Mouse (Mus musculus) adrenal gland, adult (tissue): ENCODE results near the gene Astn1.

Experiments
- DNase-seq, 2 experiments: peaks; one replicate each; pipeline ENCODE4 v3.0.0; 2022 to 2023; ENCODE audit warnings: low spot score in 1 of 2; ENCODE audit not compliant: inconsistent age in 2 of 2

The Astn1 gene

DNA sequence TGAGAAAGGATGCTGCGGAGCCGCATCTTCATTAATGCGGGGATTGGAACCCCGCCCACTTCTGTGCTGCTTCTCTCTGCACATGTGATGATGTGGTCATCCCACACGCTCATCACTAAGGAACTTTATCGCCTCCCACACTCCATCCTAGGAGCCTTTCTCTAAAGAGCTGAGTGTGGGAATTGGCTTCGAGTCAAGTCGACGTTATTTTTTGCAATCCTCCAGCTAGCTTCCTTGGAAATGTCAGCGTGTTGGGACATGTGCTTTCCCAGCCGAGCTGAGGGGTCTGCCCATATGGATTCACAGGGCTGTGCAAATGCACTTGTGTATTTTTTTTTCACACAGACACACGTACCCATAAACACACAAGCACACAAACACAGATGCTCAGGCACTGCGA is 151.5 kb downstream of the Astn1 start:
- DNase-seq: no peak

DNA sequence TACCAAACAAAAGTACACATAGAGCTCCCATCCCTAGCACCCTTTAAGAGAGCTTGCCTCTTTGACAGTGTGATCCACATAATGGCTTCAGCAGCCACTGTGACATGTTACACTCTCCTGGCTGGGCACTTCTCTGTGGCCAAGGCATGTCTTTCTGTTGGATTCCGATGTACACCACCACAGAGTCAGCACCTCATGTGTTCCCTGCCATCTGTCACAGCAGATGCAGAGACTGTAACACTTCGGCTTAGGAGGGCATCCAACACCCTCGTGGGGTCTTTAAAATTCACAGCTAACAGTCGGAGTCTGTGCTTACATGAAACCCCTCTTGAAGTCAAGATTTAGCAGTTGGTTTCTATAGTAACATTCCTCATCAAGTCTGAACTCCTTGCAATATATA is 154.5 kb downstream of the Astn1 start:
- no peak for DNase-seq

DNA sequence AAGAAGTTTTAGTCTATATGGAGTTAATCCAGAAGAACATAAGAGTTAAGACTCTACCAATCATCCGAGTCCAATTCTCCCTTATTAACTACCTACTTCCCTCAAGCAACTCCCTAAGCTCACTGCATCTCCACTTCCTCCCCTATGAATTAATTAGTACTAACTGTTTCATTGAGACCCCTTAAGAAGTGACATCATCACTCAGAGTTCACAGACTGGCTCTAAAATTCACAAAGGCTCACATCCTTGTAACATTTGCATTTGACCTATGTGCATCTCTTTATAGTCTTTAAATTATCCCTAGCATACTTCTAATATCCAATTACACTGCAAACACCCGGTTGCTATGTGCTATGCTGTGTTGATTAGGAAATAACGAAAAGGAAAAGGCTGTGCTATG is 174.1 kb downstream of the Astn1 start:
- no peak for DNase-seq

DNA sequence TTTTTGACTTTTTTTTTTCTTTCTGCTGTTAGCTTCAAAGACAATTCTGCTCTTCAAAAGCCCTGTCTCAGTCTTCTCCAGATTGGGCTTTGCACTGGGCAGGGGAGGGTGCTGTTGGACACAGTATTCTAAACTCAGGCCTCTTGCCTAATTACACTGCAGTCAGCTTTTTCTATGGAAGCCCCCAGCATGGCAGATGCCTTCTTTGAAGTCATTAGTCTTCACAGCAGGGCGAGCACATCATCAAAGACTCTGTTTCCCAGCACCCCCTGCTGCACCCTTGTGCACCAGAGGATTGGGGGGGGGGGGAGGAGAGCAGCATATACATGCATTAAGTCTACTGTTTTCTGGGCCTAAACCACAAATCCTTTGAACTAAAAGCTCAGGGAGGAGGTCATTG is 174.8 kb downstream of the Astn1 start:
- DNase-seq: no peak

DNA sequence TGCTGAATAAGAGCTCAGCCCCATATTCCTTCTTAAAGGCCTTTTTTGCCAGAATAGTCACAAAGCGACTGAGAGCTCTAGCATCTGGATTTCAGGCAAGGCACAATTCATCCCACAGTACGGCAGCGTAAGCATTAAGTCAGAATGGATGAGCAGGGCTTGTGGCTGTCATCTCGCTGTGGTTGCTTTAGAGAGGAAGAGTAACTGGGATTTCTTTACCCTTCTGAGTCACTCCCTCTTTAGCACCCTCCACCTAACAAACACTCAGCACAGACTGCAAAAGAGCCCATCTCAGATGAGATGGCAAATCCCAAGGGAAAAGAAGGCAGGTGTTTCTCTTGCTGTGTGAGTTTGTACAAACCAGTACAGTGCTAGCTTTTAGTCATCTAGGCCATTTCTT is 183.0 kb downstream of the Astn1 start:
- no peak for DNase-seq

DNA sequence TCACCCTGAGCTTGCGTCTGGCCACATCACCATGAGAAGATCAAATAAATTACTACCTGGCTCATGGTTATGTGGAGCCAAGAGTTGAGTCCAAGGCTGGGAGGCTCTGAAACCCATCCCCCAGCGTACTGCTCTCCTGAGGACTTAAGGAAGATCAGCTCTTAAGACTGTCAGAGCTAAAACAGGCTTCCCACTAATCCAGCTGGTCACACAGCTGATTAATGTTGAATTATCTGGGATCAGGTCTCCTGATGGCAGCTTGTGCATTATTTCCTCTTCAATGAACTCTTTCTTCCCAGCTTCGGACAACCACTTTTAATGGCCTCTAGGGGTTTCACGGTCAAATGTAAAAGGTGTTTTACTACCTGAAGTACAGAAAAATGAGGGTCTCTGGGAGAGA is 184.4 kb downstream of the Astn1 start:
- DNase-seq: no peak

DNA sequence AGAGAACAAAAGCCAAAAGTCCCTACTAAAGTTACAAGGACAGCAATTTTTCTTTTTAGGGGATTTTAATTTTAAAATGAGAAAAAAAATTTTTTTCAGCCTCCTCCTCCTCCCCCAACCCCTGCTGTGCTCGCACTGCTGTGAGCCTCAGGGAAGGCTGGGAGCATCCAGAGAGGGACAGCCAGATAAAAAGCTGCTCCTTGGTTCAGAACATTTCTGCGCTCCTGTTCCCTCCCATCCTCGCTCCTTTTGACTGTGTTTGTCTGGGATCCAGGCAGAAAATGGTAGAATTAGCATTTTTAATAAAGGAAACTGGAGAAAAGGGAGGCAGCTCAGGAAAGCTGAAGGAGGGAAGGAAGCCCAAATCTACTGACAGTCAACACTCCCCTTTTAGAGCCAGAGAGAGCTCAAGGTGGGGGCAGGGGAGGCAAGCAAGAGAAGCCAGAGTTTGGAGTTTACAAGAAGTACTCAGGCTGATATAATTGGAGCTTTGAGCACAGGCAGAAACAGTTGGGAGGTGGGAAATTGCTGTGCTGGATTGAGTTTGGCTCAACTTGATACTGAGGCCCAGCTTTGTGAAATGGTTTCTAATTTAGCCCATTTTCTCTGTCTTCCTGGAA is 185.6 kb downstream of the Astn1 start:
- no peak for DNase-seq

DNA sequence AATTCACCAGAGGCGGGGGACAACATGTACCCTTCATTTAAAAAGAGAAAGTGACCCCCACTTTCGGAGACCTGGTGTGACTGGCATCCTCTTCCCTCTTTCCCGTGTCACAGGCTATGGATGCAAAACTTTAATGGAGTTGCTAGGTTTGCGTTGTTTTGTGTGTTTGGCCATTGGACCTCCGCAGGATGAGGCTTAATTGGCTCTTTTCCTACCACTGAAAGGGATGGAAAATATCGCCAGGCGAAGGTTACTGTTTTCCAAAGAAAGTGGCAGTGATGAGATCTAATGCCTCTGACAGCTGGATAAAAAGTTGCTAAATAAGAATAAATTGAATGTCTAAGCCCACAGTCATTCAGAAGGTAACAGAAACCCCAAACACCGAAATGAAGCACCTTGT is 186.2 kb downstream of the Astn1 start:
- no peak for DNase-seq

DNA sequence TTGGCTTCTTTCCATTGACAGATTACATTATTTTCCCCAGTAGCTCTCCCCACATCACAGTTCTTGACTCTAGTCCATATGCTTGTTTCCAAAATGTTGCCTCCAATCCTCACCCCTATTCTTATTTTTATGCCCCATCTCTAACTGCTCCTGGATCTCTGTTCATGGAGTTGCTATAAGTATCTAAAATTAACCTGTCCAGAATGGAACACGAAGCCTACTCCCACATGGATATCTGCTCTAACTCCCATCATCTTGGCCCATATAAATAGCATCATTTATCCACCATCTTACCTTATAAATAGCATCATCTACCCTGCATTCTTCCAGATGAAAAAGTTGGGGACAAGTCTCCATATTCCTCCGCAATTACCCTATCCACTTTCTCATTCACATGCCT is 187.5 kb downstream of the Astn1 start:
- no peak for DNase-seq

DNA sequence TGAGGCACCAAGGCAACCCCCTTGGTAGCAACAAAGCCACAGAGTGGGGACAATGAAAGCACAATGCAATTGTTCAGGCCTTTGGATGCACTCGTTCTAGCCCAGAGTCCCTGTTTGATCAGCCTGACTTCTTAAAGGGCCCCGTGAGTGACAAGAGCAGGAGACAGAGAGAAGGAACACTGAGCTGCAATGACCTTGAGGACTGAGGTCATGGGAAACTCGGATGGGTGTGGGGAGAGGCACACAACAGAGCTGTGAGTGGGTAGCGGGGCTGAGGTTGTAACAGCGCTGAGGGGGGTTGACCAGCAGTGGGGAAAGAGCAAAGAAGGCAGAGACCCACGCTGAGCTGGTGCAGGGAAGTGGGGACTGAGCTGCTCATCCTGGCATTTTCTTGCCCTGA is 189.9 kb downstream of the Astn1 start:
- DNase-seq: no peak

DNA sequence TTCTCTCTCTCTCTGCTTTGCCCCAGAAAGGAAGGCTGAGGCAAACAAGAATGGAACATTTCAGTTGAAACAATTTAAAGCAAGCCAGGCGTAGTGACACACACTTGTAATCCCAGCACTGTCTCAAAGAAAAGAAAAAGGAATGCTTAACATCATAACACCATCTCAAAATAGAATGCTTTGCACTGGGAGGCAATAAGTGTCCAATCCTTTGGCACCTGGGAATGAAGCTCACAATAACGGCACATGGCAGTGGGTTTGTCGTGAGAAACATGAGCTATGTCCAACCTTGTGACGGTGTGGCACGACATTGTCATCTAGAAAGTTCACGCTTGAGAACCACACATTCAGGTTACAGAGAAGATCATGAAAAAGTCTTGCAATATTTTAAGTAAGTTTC is 191.3 kb downstream of the Astn1 start:
- no peak for DNase-seq

DNA sequence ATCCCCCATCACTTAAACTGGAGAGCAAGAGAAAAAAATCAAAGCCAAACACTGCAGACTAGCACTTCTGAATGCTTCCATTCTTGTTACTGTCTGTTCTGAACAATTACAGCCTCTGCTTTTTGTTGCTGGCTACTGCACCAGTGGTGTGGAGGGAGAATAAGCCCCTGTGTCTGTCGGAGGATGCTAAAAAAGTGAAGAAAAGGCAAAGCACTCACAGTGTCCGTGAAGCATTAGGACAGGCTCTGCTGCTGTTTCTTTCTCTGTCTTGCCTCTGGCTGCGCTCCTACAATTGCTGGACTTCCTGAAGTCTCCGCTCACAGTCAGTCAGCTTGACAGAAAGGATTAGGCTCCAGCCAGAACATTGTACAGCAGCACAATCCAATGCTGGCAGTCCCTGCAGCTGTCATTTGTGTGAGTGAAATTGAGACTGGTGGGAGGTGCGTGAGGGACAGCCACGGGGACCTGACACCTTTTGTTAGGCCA is 192.0 kb downstream of the Astn1 start:
- no peak for DNase-seq

DNA sequence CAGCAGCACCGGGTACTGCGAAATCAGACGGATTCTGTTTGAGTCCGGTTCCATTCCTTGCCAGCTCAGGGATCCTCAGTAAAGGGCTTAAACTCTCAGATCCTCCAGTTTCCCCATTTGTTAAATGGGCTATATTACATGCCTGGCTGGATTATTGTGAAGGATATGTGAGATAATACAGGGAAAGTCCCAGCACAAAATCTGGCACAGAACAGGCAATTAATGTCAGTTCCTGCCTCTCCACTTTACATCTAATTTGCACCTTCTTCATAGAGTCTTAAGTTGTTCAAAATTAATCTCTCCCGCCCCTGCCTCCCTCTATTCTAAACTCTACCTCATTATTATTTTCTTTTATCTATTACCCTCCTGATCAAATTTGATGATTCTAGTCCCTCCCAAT is 211.1 kb downstream of the Astn1 start:
- no peak for DNase-seq

DNA sequence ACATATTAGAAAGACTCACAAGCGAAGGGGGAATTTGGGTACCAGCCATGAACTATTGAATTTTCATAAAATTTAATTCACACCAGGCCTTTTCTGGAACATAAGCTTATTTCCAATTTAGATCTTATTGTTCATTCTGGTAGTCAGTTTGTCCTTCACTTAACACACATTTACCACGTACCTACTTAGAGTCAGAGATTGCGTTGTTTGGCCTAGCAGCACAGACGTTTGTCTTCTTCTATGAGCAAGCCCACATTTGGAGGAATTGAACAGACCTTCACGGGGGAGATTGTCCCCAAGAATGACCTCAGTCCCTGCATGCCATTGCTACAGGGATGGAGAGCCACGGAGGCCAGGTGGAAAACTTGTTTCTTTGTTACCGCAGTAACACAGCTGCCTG is 211.5 kb downstream of the Astn1 start:
- no peak for DNase-seq

DNA sequence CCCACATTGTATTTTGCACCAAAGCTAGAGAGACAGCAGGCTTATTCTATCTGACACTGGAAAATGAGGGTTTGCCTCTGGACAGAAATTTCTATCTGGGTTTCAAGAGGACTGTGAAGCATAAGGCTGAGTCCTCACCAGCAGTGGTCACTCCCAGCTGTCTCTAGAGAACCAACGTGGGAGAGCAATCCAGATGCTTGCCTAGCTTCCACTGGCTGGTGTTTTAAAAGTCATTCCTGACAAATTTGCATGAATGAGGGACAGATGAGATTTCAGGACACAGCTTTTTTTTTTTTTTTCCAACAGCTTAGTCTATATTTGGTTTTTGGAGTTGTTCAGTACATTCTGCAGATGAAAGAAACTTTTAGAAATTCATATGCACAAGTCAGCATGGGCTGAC is 213.9 kb downstream of the Astn1 start:
- no peak for DNase-seq

DNA sequence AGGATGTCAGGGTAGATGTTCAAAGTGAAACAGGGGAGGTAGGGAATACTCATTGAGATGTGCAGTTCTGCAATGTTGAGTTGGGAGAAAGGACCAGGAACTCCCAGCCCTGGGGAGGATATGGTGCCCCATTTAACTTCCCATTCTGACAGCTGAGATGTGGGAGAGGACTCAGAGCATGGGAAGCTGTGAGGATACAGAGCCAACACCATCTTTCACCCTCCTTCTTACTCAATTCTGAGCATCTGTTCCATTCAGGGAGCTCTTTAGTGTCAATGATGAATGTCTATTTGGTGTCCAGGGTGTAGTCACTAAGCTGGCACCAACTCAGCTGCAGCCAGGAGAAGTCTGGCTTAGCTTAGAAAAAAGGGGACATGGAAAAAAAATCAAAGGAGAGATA is 219.7 kb downstream of the Astn1 start:
- DNase-seq: no peak

DNA sequence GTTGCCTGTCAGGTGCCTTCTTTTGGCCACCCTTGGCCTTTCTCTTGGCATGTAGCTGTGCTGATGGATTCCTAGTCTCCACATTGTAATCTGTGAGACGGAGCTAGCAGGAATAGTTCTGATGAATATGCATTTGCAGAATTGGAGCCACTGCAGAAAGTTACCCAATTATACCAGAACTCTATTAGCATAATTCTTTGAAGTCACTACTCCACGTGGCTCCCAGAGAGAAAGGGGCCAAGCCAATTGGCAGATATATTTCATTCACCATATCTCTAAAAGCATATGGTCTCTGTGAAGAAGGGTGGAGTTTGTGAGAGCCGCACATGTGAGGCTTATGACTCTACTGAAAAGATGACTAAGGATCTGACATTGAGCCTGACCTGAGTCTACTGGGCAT is 226.8 kb downstream of the Astn1 start:
- no peak for DNase-seq

DNA sequence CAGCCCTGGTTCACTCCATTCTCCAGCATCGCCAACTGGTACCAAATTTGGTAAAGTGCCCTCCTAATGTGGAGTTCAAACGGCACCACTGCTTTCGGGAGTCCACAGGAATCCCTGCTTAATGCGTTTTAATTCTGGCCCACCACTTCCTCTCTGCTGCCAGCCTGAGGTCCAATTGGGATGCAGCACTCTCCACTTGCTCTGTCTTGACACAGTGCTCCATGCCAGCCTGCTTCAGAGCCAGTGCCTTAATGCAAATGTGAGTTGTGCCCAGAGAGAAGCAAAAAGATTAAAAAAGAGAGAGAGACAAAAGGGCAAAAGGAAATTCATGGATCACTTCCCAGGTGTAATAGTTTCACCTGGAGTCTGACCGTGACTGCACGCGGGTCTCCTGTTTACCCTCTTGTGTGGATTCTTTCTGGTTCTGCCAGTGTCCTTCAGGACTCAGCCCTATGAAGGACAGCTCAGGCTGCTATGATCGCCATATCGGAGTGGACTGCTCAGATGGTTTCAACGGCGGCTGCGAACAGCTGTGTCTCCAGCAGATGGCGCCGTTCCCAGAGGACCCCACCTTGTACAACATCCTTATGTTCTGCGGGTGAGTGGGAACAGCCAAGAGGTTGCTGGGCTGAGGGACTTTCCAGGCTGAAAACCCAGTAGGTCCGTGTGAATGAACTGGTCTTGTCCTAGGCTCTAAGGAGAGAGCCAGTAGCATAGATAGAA is 234.8 kb downstream of the Astn1 start:
- peak; percentile 56 to 81 for DNase-seq

DNA sequence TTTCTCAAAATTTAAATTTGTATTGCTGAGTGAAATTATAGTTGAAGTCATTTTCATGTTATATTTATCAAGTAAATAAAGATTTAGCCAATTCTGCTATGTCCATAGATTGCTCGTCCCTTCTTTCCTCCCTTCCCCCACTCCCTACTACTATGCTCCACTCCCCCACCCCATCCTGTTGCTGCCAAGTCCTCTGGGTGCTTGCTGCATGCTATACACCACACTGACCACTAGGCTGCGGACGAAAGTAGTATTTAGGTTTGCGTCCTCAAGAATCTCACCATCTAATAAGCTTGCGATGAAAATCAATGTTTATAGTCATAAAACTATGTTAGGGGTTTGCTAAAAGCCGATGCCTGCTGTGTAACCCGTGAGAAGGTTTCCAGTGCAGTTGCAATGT is 235.9 kb downstream of the Astn1 start:
- DNase-seq: no peak

DNA sequence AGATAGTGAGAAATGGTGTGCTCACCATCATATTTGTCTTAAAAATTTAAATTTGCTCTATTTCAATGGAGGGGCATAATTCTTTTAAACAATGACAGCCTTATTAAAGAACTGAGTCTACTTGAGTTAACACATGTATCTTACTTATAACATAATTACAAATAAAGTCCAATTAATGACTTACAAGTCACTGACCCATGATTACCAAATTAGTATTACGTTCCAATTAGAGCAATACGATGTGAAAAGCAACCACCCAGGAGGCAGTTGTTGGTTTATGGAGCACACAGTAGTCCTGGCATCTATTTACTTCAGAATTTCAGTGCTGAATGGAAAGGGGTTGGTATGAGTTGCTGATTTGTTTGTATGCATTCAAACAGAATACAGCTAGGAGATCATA is 237.4 kb downstream of the Astn1 start:
- no peak for DNase-seq

DNA sequence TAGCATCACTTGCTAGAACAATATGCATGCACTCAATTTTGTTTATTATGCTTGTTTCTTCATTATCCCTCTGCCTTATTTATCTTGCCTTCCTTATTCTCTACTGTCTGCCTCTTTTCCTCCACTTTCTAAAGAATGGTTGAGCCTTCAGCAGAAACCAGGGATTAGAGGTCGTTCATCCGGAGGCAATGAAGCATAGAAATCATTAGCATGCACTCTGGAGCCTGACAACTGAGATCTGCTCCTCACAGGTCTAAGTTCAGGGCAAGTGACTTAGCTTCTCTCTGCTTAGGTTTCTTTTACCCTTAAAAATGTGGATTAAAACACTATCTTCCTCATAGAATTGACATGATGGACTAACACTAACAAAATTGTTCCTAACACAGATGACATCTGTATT is 241.0 kb downstream of the Astn1 start:
- no peak for DNase-seq

DNA sequence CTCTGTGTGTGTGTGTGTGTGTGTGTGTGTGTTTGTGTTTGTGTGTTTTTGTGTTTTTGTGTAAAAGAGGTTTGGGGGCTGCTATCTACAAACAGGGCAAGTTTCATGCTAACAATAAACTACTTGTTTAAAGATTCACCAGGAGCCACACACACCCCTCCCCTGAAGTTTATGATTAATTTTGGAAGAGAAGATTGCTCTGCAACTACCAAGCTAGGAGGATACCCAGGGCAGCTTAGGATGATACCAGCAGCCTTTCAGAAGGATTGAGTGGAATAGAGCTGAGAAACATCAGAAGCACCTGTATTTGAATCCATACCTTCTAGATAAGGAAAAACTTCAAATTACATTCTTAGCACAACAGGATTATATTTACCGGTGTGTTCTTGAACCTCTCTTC is 242.1 kb downstream of the Astn1 start:
- no peak for DNase-seq

DNA sequence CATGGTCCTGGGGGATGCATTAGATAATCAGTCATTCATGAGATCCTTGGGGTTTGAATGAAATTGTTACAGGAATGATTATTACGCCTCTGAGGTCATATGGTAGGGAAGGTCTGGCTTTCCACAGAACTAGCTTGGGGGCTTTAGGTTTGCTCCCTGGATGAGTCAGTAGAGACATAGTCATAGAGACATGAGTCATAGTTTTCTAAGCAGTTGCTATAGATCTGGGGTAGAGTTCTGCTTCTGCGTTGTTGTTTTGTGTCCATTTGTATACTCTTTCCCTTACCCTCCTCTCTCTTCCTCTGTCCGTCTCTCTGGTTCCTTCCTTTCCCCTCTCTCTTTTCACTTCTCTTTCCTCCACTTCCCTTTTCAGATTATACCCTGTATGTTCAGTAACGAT is 243.5 kb downstream of the Astn1 start:
- no peak for DNase-seq
